Mouse (Mus musculus) brain, embryonic 14.5 days (tissue): Measurements from ENCODE around the gene Pbx2.

Experiments
- CTCF ChIP-seq: fragments of 200-500 bp; IDR thresholded peaks from 2 replicates; pipeline ENCODE4 v1.5.1; 2012; ENCODE audit warnings: inconsistent platforms, mild to moderate bottlenecking, moderate library complexity, borderline replicate concordance; ENCODE audit not compliant: insufficient read depth, insufficient read length; ENCODE audit errors: extremely low read depth
- POLR2A ChIP-seq: fragments of 200-500 bp; IDR thresholded peaks from 2 replicates; pipeline ENCODE4 v1.6.1; 2012; ENCODE audit warnings: mild to moderate bottlenecking, inconsistent platforms, borderline replicate concordance; ENCODE audit not compliant: poor library complexity, insufficient read depth, insufficient read length, severe bottlenecking; ENCODE audit errors: extremely low read depth

DNA sequence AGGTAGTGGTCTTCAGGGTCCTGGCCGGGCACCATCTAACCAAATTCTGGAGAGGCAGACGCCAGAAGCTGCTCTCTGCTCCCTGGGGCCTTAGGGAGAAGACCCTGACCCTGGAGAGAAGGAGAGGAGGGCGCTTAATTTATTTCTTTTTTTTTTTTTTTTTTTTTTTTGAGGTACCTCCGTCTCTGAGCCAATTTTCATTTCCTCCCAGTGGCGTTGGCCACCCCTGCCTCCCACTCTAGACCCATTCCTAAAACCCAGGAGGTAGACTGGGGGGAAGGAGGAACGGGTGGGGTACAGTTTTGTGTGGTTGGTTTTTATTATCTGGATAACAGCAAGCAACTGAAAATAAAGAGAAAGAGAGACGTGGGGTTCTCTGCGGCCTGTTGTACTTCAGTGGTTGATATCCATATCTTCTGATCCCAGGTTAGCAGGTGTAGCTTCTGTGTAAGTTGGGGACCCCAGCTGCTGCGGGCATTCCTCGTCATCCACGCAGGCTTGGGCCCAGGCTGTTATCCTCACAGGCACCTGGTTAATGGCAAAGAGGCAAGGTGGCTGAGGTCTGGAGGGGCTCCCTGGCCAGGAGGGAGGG is 22.1 kb downstream of the Pbx2 start:
- TF ChIP-seq CTCF (no peak), POLR2A (no peak)
